Mouse (Mus musculus): ENCODE data around the gene Dnajb14. TPM values are rescaled to one million over a fixed set of nuclear protein-coding genes. Genes with fewer than 3 reads are reported as not detected.

The Dnajb14 gene
- polyA plus RNA-seq, 1 experiment = 2.9 TPM

GRCm38 (mm10) chr3:137833128-137833527 is 34.3 kb upstream of the Dnajb14 start:
- Histone ChIP-seq H3K27ac (ENCODE audit: control insufficient read depth, insufficient read depth, low read length) (no peak overlapping the region), H3K36me3 (ENCODE audit: control insufficient read depth, insufficient read depth, low read length) (no peaks in the 10 kb centered on the region), H3K4me1 (replicated peaks; ENCODE audit: control insufficient read depth, insufficient read depth, low read length) (no peaks in the 10 kb centered on the region), H3K4me3 (ENCODE audit: control insufficient read depth, insufficient read depth, low read length) (no peak overlapping the region), H3K27me3 (ENCODE audit: control insufficient read depth, insufficient read depth, low read length) (no peaks in the 10 kb centered on the region)
- no peak for DNase-seq
- TF ChIP-seq CTCF (IDR thresholded peaks at IDR 0.05; ENCODE audit: borderline replicate concordance, control insufficient read depth, extremely low read depth, insufficient read depth, low read length, poor library complexity) = no peak
- TF ChIP-seq POLR2A (IDR thresholded peaks at IDR 0.05; ENCODE audit: control insufficient read depth, extremely low read depth, insufficient read depth, low read length, poor library complexity) = no peak

GRCm38 (mm10) chr3:137833698-137834097 is 33.8 kb upstream of the Dnajb14 start:
- Histone ChIP-seq H3K27me3 (ENCODE audit: control insufficient read depth, insufficient read depth, low read length) (no peaks in the 10 kb centered on the region), H3K36me3 (ENCODE audit: control insufficient read depth, insufficient read depth, low read length) (no peaks in the 10 kb centered on the region), H3K27ac (ENCODE audit: control insufficient read depth, insufficient read depth, low read length) (no peak overlapping the region), H3K4me3 (ENCODE audit: control insufficient read depth, insufficient read depth, low read length) (no peak overlapping the region), H3K4me1 (replicated peaks; ENCODE audit: control insufficient read depth, insufficient read depth, low read length) (no peaks in the 10 kb centered on the region)
- TF ChIP-seq CTCF (IDR thresholded peaks at IDR 0.05; ENCODE audit: borderline replicate concordance, control insufficient read depth, extremely low read depth, insufficient read depth, low read length, poor library complexity) = no peak
- TF ChIP-seq POLR2A (IDR thresholded peaks at IDR 0.05; ENCODE audit: control insufficient read depth, extremely low read depth, insufficient read depth, low read length, poor library complexity) = no peak
- WGBS = 89% methylated on average over 4 of the region's 4 CpGs
- no peak for DNase-seq

- Histone ChIP-seq H3K27me3 (ENCODE audit: control insufficient read depth, insufficient read depth, low read length) (no peaks in the 10 kb centered on the region), H3K4me3 (ENCODE audit: control insufficient read depth, insufficient read depth, low read length) (no peak overlapping the region), H3K36me3 (ENCODE audit: control insufficient read depth, insufficient read depth, low read length) (no peaks in the 10 kb centered on the region), H3K27ac (ENCODE audit: control insufficient read depth, insufficient read depth, low read length) (no peak overlapping the region), H3K4me1 (replicated peaks; ENCODE audit: control insufficient read depth, insufficient read depth, low read length) (no peaks in the 10 kb centered on the region)
- DNase-seq = no peak
- WGBS = 98% methylated on average over 1 of the region's 1 CpGs
- TF ChIP-seq CTCF (IDR thresholded peaks at IDR 0.05; ENCODE audit: borderline replicate concordance, control insufficient read depth, extremely low read depth, insufficient read depth, low read length, poor library complexity) (no peak), POLR2A (IDR thresholded peaks at IDR 0.05; ENCODE audit: control insufficient read depth, extremely low read depth, insufficient read depth, low read length, poor library complexity) (no peak)
These were observed 30.9 kb upstream of the Dnajb14 start for GRCm38 (mm10) chr3:137836543-137836942.

- no peaks in the 10 kb centered on the region for H3K36me3 ChIP-seq (ENCODE audit: control insufficient read depth, insufficient read depth, low read length)
- H3K4me3 ChIP-seq (ENCODE audit: control insufficient read depth, insufficient read depth, low read length) = no peak overlapping the region
- no peaks in the 10 kb centered on the region for H3K4me1 ChIP-seq (replicated peaks; ENCODE audit: control insufficient read depth, insufficient read depth, low read length)
- H3K27me3 ChIP-seq (ENCODE audit: control insufficient read depth, insufficient read depth, low read length) = no peaks in the 10 kb centered on the region
- TF ChIP-seq POLR2A (IDR thresholded peaks at IDR 0.05; ENCODE audit: control insufficient read depth, extremely low read depth, insufficient read depth, low read length, poor library complexity) (no peak), CTCF (IDR thresholded peaks at IDR 0.05; ENCODE audit: borderline replicate concordance, control insufficient read depth, extremely low read depth, insufficient read depth, low read length, poor library complexity) (no peak)
- no peak for DNase-seq
- H3K27ac ChIP-seq (ENCODE audit: control insufficient read depth, insufficient read depth, low read length) = no peak overlapping the region
These were observed 29.3 kb upstream of the Dnajb14 start for GRCm38 (mm10) chr3:137838160-137838559.

- 0 out of 2 replicates have a peak, but pooled peaks cover 2% of the 10 kb centered on the region for H3K4me1 ChIP-seq (replicated peaks; ENCODE audit: control insufficient read depth, insufficient read depth, low read length)
- no peaks in the 10 kb centered on the region for H3K36me3 ChIP-seq (ENCODE audit: control insufficient read depth, insufficient read depth, low read length)
- H3K27ac ChIP-seq (ENCODE audit: control insufficient read depth, insufficient read depth, low read length) = no peak overlapping the region
- no peak for TF ChIP-seq CTCF (IDR thresholded peaks at IDR 0.05; ENCODE audit: borderline replicate concordance, control insufficient read depth, extremely low read depth, insufficient read depth, low read length, poor library complexity)
- TF ChIP-seq POLR2A (IDR thresholded peaks at IDR 0.05; ENCODE audit: control insufficient read depth, extremely low read depth, insufficient read depth, low read length, poor library complexity) = no peak
- no peak overlapping the region for H3K4me3 ChIP-seq (ENCODE audit: control insufficient read depth, insufficient read depth, low read length)
- no peak for DNase-seq
- WGBS = 100% methylated on average over 1 of the region's 1 CpGs
- H3K27me3 ChIP-seq (ENCODE audit: control insufficient read depth, insufficient read depth, low read length) = no peaks in the 10 kb centered on the region
These were observed 24.5 kb upstream of the Dnajb14 start for GRCm38 (mm10) chr3:137842944-137843343.

- Histone ChIP-seq H3K27ac (ENCODE audit: control insufficient read depth, insufficient read depth, low read length) (no peak overlapping the region), H3K27me3 (ENCODE audit: control insufficient read depth, insufficient read depth, low read length) (no peaks in the 10 kb centered on the region), H3K4me3 (ENCODE audit: control insufficient read depth, insufficient read depth, low read length) (no peak overlapping the region), H3K4me1 (replicated peaks; ENCODE audit: control insufficient read depth, insufficient read depth, low read length) (0 out of 2 replicates have a peak, but pooled peaks cover 2% of the 10 kb centered on the region), H3K36me3 (ENCODE audit: control insufficient read depth, insufficient read depth, low read length) (no peaks in the 10 kb centered on the region)
- DNase-seq = no peak
- TF ChIP-seq POLR2A (IDR thresholded peaks at IDR 0.05; ENCODE audit: control insufficient read depth, extremely low read depth, insufficient read depth, low read length, poor library complexity) (no peak), CTCF (IDR thresholded peaks at IDR 0.05; ENCODE audit: borderline replicate concordance, control insufficient read depth, extremely low read depth, insufficient read depth, low read length, poor library complexity) (no peak)
- 93% methylated on average over 3 of the region's 3 CpGs for WGBS
These were observed 23.2 kb upstream of the Dnajb14 start for GRCm38 (mm10) chr3:137844263-137844662.

- no peak overlapping the region for H3K4me3 ChIP-seq (ENCODE audit: control insufficient read depth, insufficient read depth, low read length)
- H3K4me1 ChIP-seq (replicated peaks; ENCODE audit: control insufficient read depth, insufficient read depth, low read length) = 0 out of 2 replicates have a peak, but pooled peaks cover 2% of the 10 kb centered on the region
- TF ChIP-seq POLR2A (IDR thresholded peaks at IDR 0.05; ENCODE audit: control insufficient read depth, extremely low read depth, insufficient read depth, low read length, poor library complexity) (no peak), CTCF (IDR thresholded peaks at IDR 0.05; ENCODE audit: borderline replicate concordance, control insufficient read depth, extremely low read depth, insufficient read depth, low read length, poor library complexity) (no peak)
- WGBS = 43% methylated on average over 5 of the region's 5 CpGs
- no peaks in the 10 kb centered on the region for H3K27me3 ChIP-seq (ENCODE audit: control insufficient read depth, insufficient read depth, low read length)
- H3K36me3 ChIP-seq (ENCODE audit: control insufficient read depth, insufficient read depth, low read length) = no peaks in the 10 kb centered on the region
- no peak for DNase-seq
- H3K27ac ChIP-seq (ENCODE audit: control insufficient read depth, insufficient read depth, low read length) = no peak overlapping the region
These were observed 20.9 kb upstream of the Dnajb14 start for GRCm38 (mm10) chr3:137846552-137846951.

All from thymus, adult 2 months (tissue).